Mouse (Mus musculus): ENCODE data around the gene Slfn14. TPM values are rescaled to one million over a fixed set of nuclear protein-coding genes. Genes with fewer than 3 reads are reported as not detected.
"Not testable (repeated sequence)": the region's sequence is repeated elsewhere in the genome, so short reads cannot be mapped to it uniquely, and the experiment has no call there.

Gene Slfn14
- not detected for polyA plus RNA-seq (2017; shearing (Covaris generic))

- no peak for ATAC-seq
These were observed at the start of gene Slfn14 for GRCm38 (mm10) chr11:83286566-83286965. Slfn14 (minus strand) TSS chr11:83286726.

DNA sequence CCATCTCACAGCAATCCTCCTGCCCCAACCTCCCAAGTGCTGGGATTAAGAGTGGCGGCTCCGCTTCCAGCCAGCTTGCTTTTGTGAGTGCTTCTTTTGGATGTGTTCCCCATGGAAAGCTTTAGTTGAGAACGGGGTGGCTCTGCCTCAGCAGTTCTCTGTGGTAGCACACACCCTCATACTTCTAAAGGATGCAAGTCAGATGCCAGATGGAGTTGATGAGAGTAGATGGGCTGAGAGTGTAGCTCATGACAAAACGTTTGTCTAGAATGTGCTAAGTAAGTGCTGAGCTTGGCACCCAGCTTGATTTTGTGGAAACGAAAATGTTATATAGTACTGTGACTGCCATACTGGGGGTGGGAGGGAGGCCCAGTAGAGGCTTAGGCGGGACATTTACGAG, 49.3 kb upstream of the Slfn14 start:
- ATAC-seq = no peak

- no peak for ATAC-seq
These were observed 40.9 kb upstream of the Slfn14 start for GRCm38 (mm10) chr11:83327427-83327826.

GRCm38 (mm10) chr11:83326692-83327091, 40.2 kb upstream of the Slfn14 start:
- ATAC-seq = not testable (repeated sequence)

- ATAC-seq = no peak
These were observed 32.5 kb upstream of the Slfn14 start for GRCm38 (mm10) chr11:83319048-83319447.

DNA sequence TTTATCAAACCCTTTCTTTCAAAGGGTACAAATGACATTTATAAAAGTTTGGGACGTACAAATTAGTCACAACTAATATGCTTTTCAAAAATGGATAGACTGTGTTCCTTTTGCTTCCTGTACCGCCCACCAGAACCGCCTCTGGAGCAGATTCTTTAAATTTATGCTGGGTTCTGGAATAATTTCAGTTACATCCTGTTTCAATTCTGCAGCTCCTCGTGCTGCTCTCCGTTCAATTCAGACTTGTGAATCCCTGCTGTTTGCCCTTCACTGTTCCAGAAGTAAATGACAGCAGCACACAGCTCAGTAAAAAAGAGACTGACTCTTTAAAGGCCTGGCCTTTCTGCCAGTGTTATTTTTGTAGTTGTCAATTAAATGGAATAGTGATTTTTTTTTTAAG, 25.9 kb upstream of the Slfn14 start:
- no peak for ATAC-seq

DNA sequence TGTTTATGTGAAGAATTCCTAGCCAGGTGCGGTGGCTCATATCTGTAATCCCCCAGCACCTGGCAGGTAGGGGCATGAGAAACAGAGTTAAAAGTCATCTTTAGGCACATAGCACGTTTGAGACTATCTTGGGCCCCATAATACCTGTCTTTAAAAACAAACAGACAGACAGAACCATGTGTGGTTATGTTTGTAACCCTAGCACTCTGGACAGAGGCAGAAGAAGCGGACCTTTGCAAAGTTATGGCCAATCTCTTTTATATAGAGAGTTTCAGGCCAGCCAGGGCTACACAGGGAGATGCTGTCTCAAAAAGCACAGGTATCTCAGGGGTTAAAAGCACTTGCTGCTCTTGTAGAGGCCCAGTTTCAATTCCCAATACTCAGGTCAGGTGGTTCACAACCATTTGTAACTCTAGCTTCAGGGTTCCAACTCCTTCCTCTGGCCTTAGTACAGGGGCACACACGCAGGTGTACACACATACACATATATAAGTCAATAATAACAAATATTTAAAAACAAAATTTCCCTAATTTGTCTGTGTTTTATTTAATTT, 20.3 kb upstream of the Slfn14 start:
- ATAC-seq = no peak

DNA sequence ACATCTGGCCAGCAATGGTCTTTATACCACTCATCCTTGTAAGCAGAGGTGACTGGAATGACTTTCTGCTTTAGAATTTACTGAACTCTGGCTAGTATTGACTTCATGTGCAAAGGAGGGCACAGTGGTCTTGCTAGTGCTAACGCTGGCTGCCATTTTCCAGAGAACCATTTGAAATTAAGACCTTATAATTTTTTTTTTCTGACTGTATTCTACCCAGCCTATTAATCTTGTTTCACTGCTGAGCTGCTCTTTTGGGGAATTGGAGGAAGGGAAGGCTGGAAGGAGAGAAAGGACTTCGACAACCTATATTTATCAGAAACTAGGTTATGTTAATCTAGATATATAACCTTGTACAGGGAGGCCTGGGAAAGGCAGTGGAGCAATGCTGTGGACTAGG, 18.0 kb upstream of the Slfn14 start:
- ATAC-seq = no peak

- no peak for ATAC-seq
These were observed 17.2 kb upstream of the Slfn14 start for GRCm38 (mm10) chr11:83303751-83304150.

DNA sequence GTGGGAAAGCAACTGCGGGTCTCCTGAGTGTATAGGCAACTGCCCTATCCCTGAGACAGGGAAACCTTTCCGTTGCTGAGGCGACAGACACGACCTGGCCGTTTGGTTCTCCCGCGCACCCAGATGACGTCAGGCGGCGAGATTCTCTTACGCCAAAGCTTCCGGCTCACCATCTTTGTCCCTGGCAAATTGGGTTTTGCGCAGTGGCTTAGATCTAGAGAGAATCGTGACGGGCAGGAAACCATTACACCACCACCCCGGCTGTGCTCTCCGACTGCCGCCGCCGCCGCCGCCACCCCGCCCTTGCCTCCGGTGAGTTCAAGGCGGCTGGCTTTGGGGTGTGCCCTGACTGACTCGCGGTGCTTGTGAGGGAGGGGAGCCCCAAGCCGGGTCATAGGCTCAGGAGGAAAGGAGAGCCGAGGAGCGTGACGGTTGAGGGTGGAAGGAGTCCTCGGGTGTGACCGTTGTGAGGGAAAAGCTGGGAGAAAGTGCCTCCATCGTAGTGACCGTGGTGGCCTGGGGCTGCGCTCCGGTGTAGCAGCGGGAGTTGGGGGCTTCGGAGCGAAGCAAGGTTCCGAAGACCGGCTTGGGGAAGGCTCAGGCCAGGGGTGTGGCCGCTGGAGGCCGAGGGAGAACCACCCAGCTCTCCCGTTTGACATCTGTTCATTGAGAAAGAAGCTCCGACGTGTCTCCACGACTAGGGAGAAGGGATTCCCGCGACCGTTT, 16.2 kb upstream of the Slfn14 start, which contains the start of gene Pex12:
Gene Pex12 (minus strand): TSS at position 61 of the 726 bp plus-strand sequence.
- peak; percentile 80 for ATAC-seq

GRCm38 (mm10) chr11:83302124-83302523, 15.6 kb upstream of the Slfn14 start:
- no peak for ATAC-seq

GRCm38 (mm10) chr11:83301431-83301831, 14.9 kb upstream of the Slfn14 start:
- ATAC-seq = no peak

GRCm38 (mm10) chr11:83299724-83300123, 13.2 kb upstream of the Slfn14 start:
- ATAC-seq = no peak

- ATAC-seq = peak; percentile 86
These were observed 12.0 kb upstream of the Slfn14 start, which contains the start of gene Ap2b1 for GRCm38 (mm10) chr11:83298225-83299195. Ap2b1 (plus strand) TSS chr11:83299024.

DNA sequence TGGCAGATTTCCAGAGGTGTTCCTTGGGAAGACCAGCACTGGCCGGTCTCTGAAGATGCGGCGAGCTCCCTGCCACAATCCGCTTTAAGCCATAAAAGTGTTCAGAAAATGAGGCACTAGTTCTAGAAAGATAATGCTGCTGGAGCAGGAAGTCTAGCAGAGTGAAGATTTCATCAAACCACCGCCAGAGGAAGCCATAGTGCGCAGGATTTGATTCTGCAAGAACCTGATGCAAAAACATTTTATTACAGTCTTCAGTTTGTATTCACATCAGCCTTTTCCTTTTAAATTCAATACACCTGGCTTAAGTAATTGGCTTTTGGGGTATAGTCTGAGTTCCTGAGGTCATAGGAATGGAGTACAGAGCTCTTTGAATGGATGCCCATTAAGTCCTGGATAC, 11.3 kb upstream of the Slfn14 start:
- no peak for ATAC-seq

DNA sequence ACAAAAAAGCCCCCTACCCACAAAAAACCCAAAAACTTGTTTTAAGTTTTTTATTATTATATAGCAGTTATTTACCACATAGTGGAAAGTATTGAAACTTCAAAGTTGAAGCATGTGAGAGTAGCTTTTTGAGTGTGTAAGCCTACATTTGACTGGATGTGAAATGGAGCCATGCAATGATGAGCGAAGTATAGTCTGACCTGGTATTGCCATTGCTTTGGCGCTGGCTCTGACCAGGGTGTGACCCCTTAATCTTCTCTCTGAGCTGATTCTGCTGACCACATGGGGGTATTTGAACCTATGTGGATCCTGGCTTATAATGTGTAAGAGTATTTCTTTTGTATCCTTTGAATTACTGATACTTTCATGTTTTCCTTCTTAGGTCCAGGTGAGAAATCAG, 7.6 kb upstream of the Slfn14 start:
- no peak for ATAC-seq

- no peak for ATAC-seq
These were observed 6.7 kb upstream of the Slfn14 start for GRCm38 (mm10) chr11:83293182-83293581.

- ATAC-seq = no peak
These were observed 5.7 kb upstream of the Slfn14 start for GRCm38 (mm10) chr11:83292251-83292587.

- peak; percentile 100 for ATAC-seq
These were observed 5.1 kb upstream of the Slfn14 start for GRCm38 (mm10) chr11:83291375-83292250.

DNA sequence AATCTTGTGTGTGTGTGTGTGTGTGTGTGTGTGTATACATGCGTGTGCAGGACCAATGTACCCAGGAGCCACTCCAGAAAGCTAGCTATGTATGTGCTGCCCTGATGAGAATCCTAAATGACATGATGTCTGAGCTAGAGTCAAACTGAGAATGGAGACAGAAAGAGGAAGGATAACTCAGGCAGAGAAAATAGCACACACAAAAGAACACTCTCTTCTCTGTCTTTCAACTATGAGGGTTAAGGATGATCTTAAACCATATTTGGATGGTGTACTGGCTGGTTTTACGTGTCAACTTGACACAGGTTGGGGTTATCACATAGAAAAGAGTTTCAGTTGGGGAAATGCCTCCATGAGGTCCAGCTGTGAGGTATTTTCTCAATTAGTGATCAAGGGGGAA, 3.1 kb upstream of the Slfn14 start:
- no peak for ATAC-seq

- no peak for ATAC-seq
These were observed 2.5 kb upstream of the Slfn14 start for GRCm38 (mm10) chr11:83289036-83289435.

GRCm38 (mm10) chr11:83285627-83286026, 899 bp downstream of the Slfn14 start:
- ATAC-seq = no peak
